Mouse (Mus musculus) MEL (cell line): ENCODE data around the gene Sergef.

ENCODE experiments used
- MAX ChIP-seq: IDR thresholded peaks from 2 replicates; pipeline ENCODE4 v1.6.1; 2011; ENCODE audit warnings: low read length, improper control_type of control experiment
- UBTF ChIP-seq: IDR thresholded peaks from 2 replicates; pipeline ENCODE4 v1.6.1; 2012; ENCODE audit warnings: low read depth, mild to moderate bottlenecking, inconsistent platforms, low read length, improper control_type of control experiment, moderate library complexity, borderline replicate concordance; ENCODE audit not compliant: insufficient read depth

GRCm38 (mm10) chr7:46548124-46548523 lies 91.5 kb downstream of the Sergef start:
- TF ChIP-seq UBTF: no peak
- TF ChIP-seq MAX: no peak
